Comparison of ENCODE assay signal across 9 mouse cellular contexts in the genomic region with DNA sequence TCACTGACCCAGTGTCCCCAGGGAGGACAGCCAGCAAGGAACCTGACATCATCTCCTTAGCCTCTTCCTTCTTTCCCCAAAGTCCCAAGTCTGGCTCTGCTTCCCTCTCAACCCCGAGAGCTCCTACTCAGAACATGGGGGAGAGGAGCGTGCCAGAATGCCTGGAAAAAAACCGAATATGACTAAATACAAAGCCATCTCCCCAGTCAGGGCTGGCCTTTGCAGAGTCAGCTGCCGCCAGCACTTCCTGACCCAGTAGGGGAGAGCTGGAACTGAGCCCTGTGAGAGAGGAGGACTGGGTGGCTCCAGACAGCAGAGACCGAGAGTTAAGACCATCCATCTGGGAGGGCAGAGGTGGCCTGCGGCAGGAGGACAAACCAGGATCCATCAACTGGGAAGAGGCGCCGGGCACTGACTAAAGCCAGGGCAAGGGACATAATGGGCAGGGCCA. TPM values are rescaled to one million over a fixed set of nuclear protein-coding genes. Genes with fewer than 3 reads are reported as not detected.
DNase-seq lines count a peak whose midpoint lies in the region; ATAC-seq lines count a peak whose summit lies in the region.
"Had no signal": no experiment of that assay in that cellular context is flagged by ENCODE, and none has a peak within 500 bp of the region (broad histone marks: within the 10 kb centered on the region; RNA-seq: fewer than 3 reads in every experiment).

No protein-coding gene starts in this region.

- no peaks in the 10 kb centered on the region for H3K36me3 ChIP-seq in hindbrain, embryonic 12.5 days
- H3K36me3 ChIP-seq in hindbrain, embryonic 11.5 days (ENCODE audit: control insufficient read depth, insufficient read depth, low read length): no peaks in the 10 kb centered on the region
- no peaks in the 10 kb centered on the region for H3K36me3 ChIP-seq in heart, embryonic 16.5 days (ENCODE audit: control insufficient read depth, insufficient read depth)
- H3K36me3 ChIP-seq in lung, embryonic 15.5 days: no peaks in the 10 kb centered on the region
- H3K36me3 ChIP-seq: liver, embryonic 15.5 days had no signal

- no peak overlapping the region for H3K4me2 ChIP-seq in hindbrain, embryonic 12.5 days (replicated peaks)
- H3K4me2 ChIP-seq in hindbrain, embryonic 11.5 days (replicated peaks; ENCODE audit: low read depth, low read length): no peak overlapping the region
- no peak overlapping the region for H3K4me2 ChIP-seq in heart, embryonic 16.5 days (ENCODE audit: low read depth, low read length)
- no peak overlapping the region for H3K4me2 ChIP-seq in lung, embryonic 15.5 days
- H3K4me2 ChIP-seq: liver, embryonic 15.5 days had no signal

- H3K4me1 ChIP-seq in hindbrain, embryonic 12.5 days: peaks cover 15% of the 10 kb centered on the region
- H3K4me1 ChIP-seq in hindbrain, embryonic 11.5 days (replicated peaks; ENCODE audit: control insufficient read depth, insufficient read depth, low read length): peaks cover 2% of the 10 kb centered on the region; the same call in 1 of the 2 replicates
- peaks cover 10% of the 10 kb centered on the region for H3K4me1 ChIP-seq in heart, embryonic 16.5 days (ENCODE audit: control insufficient read depth, insufficient read depth, low read length)
- peaks cover 39% of the 10 kb centered on the region for H3K4me1 ChIP-seq in lung, embryonic 15.5 days

- H3K9me3 ChIP-seq in hindbrain, embryonic 12.5 days (replicated peaks): no peaks in the 10 kb centered on the region
- no peaks in the 10 kb centered on the region for H3K9me3 ChIP-seq in hindbrain, embryonic 11.5 days (ENCODE audit: control insufficient read depth, low read length)
- no peaks in the 10 kb centered on the region for H3K9me3 ChIP-seq in heart, embryonic 16.5 days (replicated peaks; ENCODE audit: control insufficient read depth, low read length)
- H3K9me3 ChIP-seq in lung, embryonic 15.5 days: no peaks in the 10 kb centered on the region
- H3K9me3 ChIP-seq: liver, embryonic 15.5 days had no signal

- ATAC-seq in hindbrain, embryonic 12.5 days (ENCODE audit: low FRiP score): no peak
- no peak for ATAC-seq in hindbrain, embryonic 11.5 days (ENCODE audit: low FRiP score)
- peak; percentile 50; the same call in 1 of the 2 replicates for ATAC-seq in heart, embryonic 16.5 days (replicated peaks; ENCODE audit: extremely low read depth, insufficient read depth, low FRiP score)
- peak; percentile 80 for ATAC-seq in lung, embryonic 15.5 days (ENCODE audit: borderline replicate concordance, extremely low read depth, low FRiP score, low TSS enrichment)
- ATAC-seq in CD4-positive, CD25-positive, alpha-beta regulatory T cell, adult 4 months: no peak
- ATAC-seq in megakaryocyte-erythroid progenitor cell, adult 5-6 weeks (replicated peaks; ENCODE audit: low FRiP score, low TSS enrichment, poor library complexity, severe bottlenecking): no peak

- no peak for DNase-seq in hindbrain, embryonic 11.5 days (ENCODE audit: low spot score)
- peak; percentile 60 for DNase-seq in cerebellum, adult 8-10 months
- DNase-seq in urinary bladder, postnatal 36 days (ENCODE audit: low spot score in 2 of 2): peak; percentile 56 to 76

- WGBS in hindbrain, embryonic 12.5 days: 70% methylated on average over 8 of the region's 8 CpGs
- 74% methylated on average over 8 of the region's 8 CpGs for WGBS in hindbrain, embryonic 11.5 days
- 51% methylated on average over 8 of the region's 8 CpGs for WGBS in heart, embryonic 16.5 days
- 36% methylated on average over 8 of the region's 8 CpGs for WGBS in lung, embryonic 15.5 days

- peak overlapping the region; percentile 53 for H3K27ac ChIP-seq in hindbrain, embryonic 12.5 days
- H3K27ac ChIP-seq in hindbrain, embryonic 11.5 days (ENCODE audit: low read depth, low read length): no peak overlapping the region
- H3K27ac ChIP-seq in heart, embryonic 16.5 days (ENCODE audit: low read length): peak overlapping the region; percentile 4
- H3K27ac ChIP-seq in lung, embryonic 15.5 days: peak overlapping the region; percentile 63
- H3K27ac ChIP-seq: liver, embryonic 15.5 days had no signal

- no peak overlapping the region; the same call in 1 of the 2 replicates for H3K9ac ChIP-seq in hindbrain, embryonic 12.5 days
- no peak overlapping the region for H3K9ac ChIP-seq in hindbrain, embryonic 11.5 days (ENCODE audit: low read depth, low read length)
- no peak overlapping the region for H3K9ac ChIP-seq in heart, embryonic 16.5 days (ENCODE audit: low read length)
- no peak overlapping the region for H3K9ac ChIP-seq in lung, embryonic 15.5 days
- H3K9ac ChIP-seq: liver, embryonic 15.5 days had no signal

- peaks cover 21% of the 10 kb centered on the region for H3K27me3 ChIP-seq in hindbrain, embryonic 12.5 days
- H3K27me3 ChIP-seq in hindbrain, embryonic 11.5 days (ENCODE audit: control insufficient read depth, insufficient read depth, low read length): peaks cover 10% of the 10 kb centered on the region
- H3K27me3 ChIP-seq in heart, embryonic 16.5 days (ENCODE audit: control insufficient read depth, insufficient read depth, low read length): peaks cover 8% of the 10 kb centered on the region
- H3K27me3 ChIP-seq in lung, embryonic 15.5 days: peaks cover 22% of the 10 kb centered on the region

- no peak overlapping the region for H3K4me3 ChIP-seq in hindbrain, embryonic 12.5 days
- no peak overlapping the region for H3K4me3 ChIP-seq in hindbrain, embryonic 11.5 days (ENCODE audit: low read depth, low read length)
- no peak overlapping the region for H3K4me3 ChIP-seq in heart, embryonic 16.5 days (ENCODE audit: low read length)
- H3K4me3 ChIP-seq in lung, embryonic 15.5 days: no peak overlapping the region
- H3K4me3 ChIP-seq: liver, embryonic 15.5 days had no signal

RNA-seq across cellular contexts. Expression of a gene that starts 6.1 kb away (rescaled TPM):
- 1.8 and 2.4 TPM in 2 replicates for polyA plus RNA-seq in hindbrain, embryonic 12.5 days (2016; fragmentation: Nextera tagmentation; extraction: Ambion mirVana)
- polyA plus RNA-seq in hindbrain, embryonic 11.5 days (2014; fragmentation: Nextera tagmentation; extraction: Ambion mirVana): 1.1 and 1.5 TPM in 2 replicates
- polyA plus RNA-seq in heart, embryonic 16.5 days (2015; fragmentation: Nextera tagmentation; extraction: Ambion mirVana): 15.0 and 22.5 TPM in 2 replicates
- 4.2 and 6.5 TPM in 2 replicates for polyA plus RNA-seq in lung, embryonic 15.5 days (2015; fragmentation: Nextera tagmentation; extraction: Ambion mirVana)
- polyA plus RNA-seq in CD4-positive, CD25-positive, alpha-beta regulatory T cell, adult 4 months (2017; shearing (Covaris generic)): 100 to 1,000 TPM; 330 to 423 TPM
- total RNA-seq in megakaryocyte-erythroid progenitor cell, adult 5-6 weeks (2014; fragmentation: Nextera tagmentation): 19.8 and 20.0 TPM in 2 replicates
- 26.0 and 28.0 TPM in 2 replicates for total RNA-seq in megakaryocyte-erythroid progenitor cell, adult 5-6 weeks (2017)

RNA-seq across cellular contexts. Expression of a gene that starts 40.5 kb away (rescaled TPM):
- polyA plus RNA-seq in hindbrain, embryonic 12.5 days (2016; fragmentation: Nextera tagmentation; extraction: Ambion mirVana): 1.8 and 2.6 TPM in 2 replicates
- 0.49 and 0.66 TPM in 2 replicates for polyA plus RNA-seq in hindbrain, embryonic 11.5 days (2014; fragmentation: Nextera tagmentation; extraction: Ambion mirVana)
- polyA plus RNA-seq in heart, embryonic 16.5 days (2015; fragmentation: Nextera tagmentation; extraction: Ambion mirVana): 4.0 and 5.0 TPM in 2 replicates
- polyA plus RNA-seq in lung, embryonic 15.5 days (2015; fragmentation: Nextera tagmentation; extraction: Ambion mirVana): 2.9 and 4.0 TPM in 2 replicates
- 100 to 1,000 TPM; 108 to 204 TPM for polyA plus RNA-seq in CD4-positive, CD25-positive, alpha-beta regulatory T cell, adult 4 months (2017; shearing (Covaris generic))
- 11.1 and 11.2 TPM in 2 replicates for total RNA-seq in megakaryocyte-erythroid progenitor cell, adult 5-6 weeks (2014; fragmentation: Nextera tagmentation)
- total RNA-seq in megakaryocyte-erythroid progenitor cell, adult 5-6 weeks (2017): 1.9 and 4.3 TPM in 2 replicates

Comparison
In these comparisons a context has a peak if more than half of its experiments do, and no peak if none do; other contexts are left out.
1. ATAC-seq: peak in heart, embryonic 16.5 days (single experiment) and lung, embryonic 15.5 days (single experiment); none in hindbrain, embryonic 12.5 days (single experiment), hindbrain, embryonic 11.5 days (single experiment), CD4-positive, CD25-positive, alpha-beta regulatory T cell, adult 4 months (single experiment) and megakaryocyte-erythroid progenitor cell, adult 5-6 weeks (single experiment).
2. RNA of a gene that starts 6.1 kb away (polyA plus RNA-seq): 330 to 423 TPM in CD4-positive, CD25-positive, alpha-beta regulatory T cell, adult 4 months; 15.0 to 22.5 TPM in heart, embryonic 16.5 days, 4.2 to 6.5 TPM in lung, embryonic 15.5 days, 1.8 to 2.4 TPM in hindbrain, embryonic 12.5 days and 1.1 to 1.5 TPM in hindbrain, embryonic 11.5 days; every median in the first group is over 10 times any median in the second.
3. RNA of a gene that starts 40.5 kb away (polyA plus RNA-seq): 108 to 204 TPM in CD4-positive, CD25-positive, alpha-beta regulatory T cell, adult 4 months; 4.0 to 5.0 TPM in heart, embryonic 16.5 days, 2.9 to 4.0 TPM in lung, embryonic 15.5 days, 1.8 to 2.6 TPM in hindbrain, embryonic 12.5 days and 0.49 to 0.66 TPM in hindbrain, embryonic 11.5 days; every median in the first group is over 10 times any median in the second.